Mouse (Mus musculus): ENCODE results near the gene Sec24d. TPM values are rescaled to one million over a fixed set of nuclear protein-coding genes. Genes with fewer than 3 reads are reported as not detected.

Gene Sec24d
- polyA plus RNA-seq (2014; fragmentation: Illumina TruSeq; extraction: RNeasy Lipid Tissue Mini Kit (QIAGEN cat#74804); ENCODE audit: low read depth, low replicate concordance): 3.8 TPM

DNA sequence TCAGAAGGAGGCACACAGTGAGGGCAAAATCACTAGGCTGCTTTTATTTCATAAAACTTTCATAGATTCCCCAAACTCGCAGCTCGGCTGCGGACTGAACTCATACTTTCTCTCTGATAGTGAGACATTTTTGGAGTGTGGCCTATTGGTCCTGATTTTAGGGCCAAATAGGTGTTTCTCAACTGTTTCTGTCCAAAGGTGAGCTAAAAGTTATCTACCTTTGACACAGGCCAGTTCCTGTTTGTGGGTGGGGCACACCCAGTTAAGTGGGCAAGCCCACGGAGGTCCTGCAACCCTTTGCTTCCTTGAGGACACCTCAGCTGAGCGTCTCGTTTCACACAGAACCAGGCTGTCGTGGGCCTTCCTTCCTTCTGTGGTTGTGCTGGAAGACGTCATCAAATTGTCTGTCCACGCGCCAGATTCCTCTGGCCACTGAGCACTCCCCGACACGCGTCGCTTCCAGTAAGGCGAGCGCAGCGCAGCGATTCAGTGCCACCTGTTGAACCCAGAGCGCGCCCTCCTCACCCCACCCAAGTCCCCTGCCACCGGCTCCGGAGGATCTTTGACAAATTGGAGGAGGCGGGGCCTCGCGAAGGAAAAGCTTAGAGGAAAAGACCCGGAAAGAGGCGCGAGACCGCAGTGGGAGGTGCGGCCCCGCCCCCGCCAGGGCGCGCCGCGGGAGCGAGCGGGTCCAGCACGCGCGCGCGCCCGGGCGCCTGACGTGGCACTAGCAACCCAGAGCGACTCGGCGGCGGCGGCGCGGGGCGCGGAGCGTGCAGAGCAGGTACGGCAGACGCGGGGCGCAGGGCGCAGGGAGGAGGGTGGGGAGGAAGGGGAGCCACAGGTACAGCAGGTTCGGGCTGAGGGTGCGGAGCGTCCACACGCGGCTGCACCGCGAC lies at the start of gene Sec24d:
Sec24d (plus strand) TSS at position 703 of the 899 bp plus-strand sequence.

DNA sequence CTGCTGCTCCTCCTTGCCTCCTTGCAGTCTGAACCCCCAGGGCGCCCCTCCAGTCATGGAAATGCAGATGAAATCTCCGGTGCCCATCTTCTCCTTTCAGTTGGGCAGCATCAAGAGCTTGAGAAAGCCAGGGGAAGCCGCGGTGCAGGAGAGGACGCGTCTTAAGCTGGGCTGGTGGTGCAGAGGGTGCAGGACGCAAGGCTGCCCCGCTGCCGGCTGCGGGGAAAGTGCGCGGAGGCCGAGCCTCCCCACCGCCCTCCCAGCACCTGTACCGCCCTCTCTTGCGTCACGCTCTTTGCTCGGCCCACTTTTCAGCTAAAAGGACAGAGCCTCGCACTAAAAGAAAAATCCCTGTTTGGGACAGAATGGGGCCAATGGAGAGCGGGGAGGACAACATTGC lies 31.3 kb upstream of the Sec24d start, which contains the start of gene Synpo2:
Synpo2 (minus strand) TSS at position 229 of the 400 bp plus-strand sequence.

GRCm38 (mm10) chr3:123385486-123386156 lies 118.4 kb downstream of the Sec24d start, which contains the start of gene Mettl14:
Gene Mettl14 (minus strand): TSS chr3:123386108.

Other genes starting within 250 kb of the Sec24d start
- 1.2 TPM for gene Myoz2, start 232.4 kb upstream of the Sec24d start, polyA plus RNA-seq (2014; fragmentation: Illumina TruSeq; extraction: RNeasy Lipid Tissue Mini Kit (QIAGEN cat#74804); ENCODE audit: low read depth, low replicate concordance)
- gene Synpo2, start 31.3 kb upstream of the Sec24d start, polyA plus RNA-seq (2014; fragmentation: Illumina TruSeq; extraction: RNeasy Lipid Tissue Mini Kit (QIAGEN cat#74804); ENCODE audit: low read depth, low replicate concordance): 1.9 TPM
- gene Mettl14, start 118.7 kb downstream of the Sec24d start, polyA plus RNA-seq (2014; fragmentation: Illumina TruSeq; extraction: RNeasy Lipid Tissue Mini Kit (QIAGEN cat#74804); ENCODE audit: low read depth, low replicate concordance): 24.4 TPM
- gene Prss12, start 179.5 kb downstream of the Sec24d start, polyA plus RNA-seq (2014; fragmentation: Illumina TruSeq; extraction: RNeasy Lipid Tissue Mini Kit (QIAGEN cat#74804); ENCODE audit: low read depth, low replicate concordance): 0.25 TPM